In the genomic region with DNA sequence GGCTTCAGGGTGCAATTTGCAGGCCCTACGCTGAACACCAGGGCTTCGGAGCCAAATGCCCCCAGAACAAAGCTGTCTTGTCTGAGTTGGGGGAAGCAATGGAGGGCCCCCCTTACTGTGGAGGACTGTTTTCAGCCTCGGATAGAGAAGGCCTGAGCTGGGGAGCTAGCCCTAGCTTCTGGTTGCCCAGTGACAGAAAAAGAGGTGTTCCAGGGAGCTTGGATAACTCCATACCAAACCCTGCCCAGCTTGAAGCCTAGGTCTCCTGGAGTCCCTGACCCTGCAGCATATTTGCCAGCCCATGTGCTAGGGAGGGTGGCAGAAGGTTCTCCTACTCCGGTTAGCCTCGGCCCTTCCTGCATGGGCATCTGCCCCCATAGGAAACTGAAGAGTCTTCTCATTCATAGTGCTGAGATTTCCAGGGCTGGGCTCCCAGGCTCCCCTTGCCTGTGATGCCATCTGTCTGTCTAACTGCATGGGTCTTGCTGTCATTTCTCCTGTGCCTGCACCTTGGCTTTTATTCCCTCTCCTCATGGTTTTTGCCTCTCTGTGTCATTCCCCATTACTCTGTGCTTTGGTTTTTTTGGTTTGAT, we compare ENCODE assay signal across 8 mouse cellular contexts. TPM values are rescaled to one million over a fixed set of nuclear protein-coding genes. Genes with fewer than 3 reads are reported as not detected.
DNase-seq lines count a peak whose midpoint lies in the region; ATAC-seq and TF ChIP-seq lines count a peak whose summit lies in the region.

No protein-coding gene starts in this region.

- no peaks in the 10 kb centered on the region for H3K9me3 ChIP-seq in kidney, embryonic 16.5 days (ENCODE audit: low read length)
- no peaks in the 10 kb centered on the region for H3K9me3 ChIP-seq in embryonic facial prominence, embryonic 12.5 days
- no peaks in the 10 kb centered on the region for H3K9me3 ChIP-seq in hindbrain, embryonic 16.5 days (ENCODE audit: control insufficient read depth, low read length)
- no peaks in the 10 kb centered on the region for H3K9me3 ChIP-seq in midbrain, embryonic 16.5 days (replicated peaks; ENCODE audit: control insufficient read depth, low read length, poor library complexity, severe bottlenecking)

- DNase-seq in kidney, adult 8-10 months: no peak
- no peak for DNase-seq in thymus, adult 2 months
- DNase-seq in layer of hippocampus, adult 9-11 months: no peak

- no peak for TF ChIP-seq POLR2A in thymus, adult 2 months (IDR thresholded peaks at IDR 0.05; ENCODE audit: control insufficient read depth, extremely low read depth, insufficient read depth, low read length, poor library complexity)

- H3K9ac ChIP-seq in kidney, embryonic 16.5 days (replicated peaks; ENCODE audit: low read length): peak overlapping the region; percentile 75
- H3K9ac ChIP-seq in embryonic facial prominence, embryonic 12.5 days: peak overlapping the region; percentile 20
- 0 out of 2 replicates have a peak overlapping the region, but pooled peaks have one; percentile 1 for H3K9ac ChIP-seq in hindbrain, embryonic 16.5 days (ENCODE audit: low read depth, low read length)
- H3K9ac ChIP-seq in midbrain, embryonic 16.5 days (ENCODE audit: low read depth, low read length): no peak overlapping the region

- ATAC-seq in kidney, embryonic 16.5 days (ENCODE audit: low FRiP score, low TSS enrichment): peak; percentile 10; the same call in 1 of the 2 replicates
- no peak for ATAC-seq in embryonic facial prominence, embryonic 12.5 days (ENCODE audit: insufficient number of reproducible peaks, insufficient read depth, low FRiP score, low TSS enrichment)
- ATAC-seq in hindbrain, embryonic 16.5 days: no peak
- no peak for ATAC-seq in midbrain, embryonic 16.5 days
- no peak for ATAC-seq in megakaryocyte-erythroid progenitor cell, adult 5-6 weeks (replicated peaks; ENCODE audit: low FRiP score, low TSS enrichment, poor library complexity, severe bottlenecking)

- H3K4me3 ChIP-seq in kidney, embryonic 16.5 days (ENCODE audit: low read length): peak overlapping the region; percentile 71
- peak overlapping the region; percentile 59 for H3K4me3 ChIP-seq in embryonic facial prominence, embryonic 12.5 days
- peak overlapping the region; percentile 46 for H3K4me3 ChIP-seq in hindbrain, embryonic 16.5 days (ENCODE audit: low read length)
- peak overlapping the region; percentile 47; the same call in 1 of the 2 replicates for H3K4me3 ChIP-seq in midbrain, embryonic 16.5 days (ENCODE audit: low read depth, low read length)
- no peak overlapping the region for H3K4me3 ChIP-seq in thymus, adult 2 months (ENCODE audit: control insufficient read depth, insufficient read depth, low read length)

- H3K4me1 ChIP-seq in kidney, embryonic 16.5 days (ENCODE audit: insufficient read depth, low read length): peaks cover 33% of the 10 kb centered on the region
- peaks cover 41% of the 10 kb centered on the region for H3K4me1 ChIP-seq in embryonic facial prominence, embryonic 12.5 days
- H3K4me1 ChIP-seq in hindbrain, embryonic 16.5 days (ENCODE audit: control insufficient read depth, insufficient read depth, low read depth, low read length): peaks cover 25% of the 10 kb centered on the region
- H3K4me1 ChIP-seq in midbrain, embryonic 16.5 days (ENCODE audit: control insufficient read depth, insufficient read depth, low read length): peaks cover 18% of the 10 kb centered on the region
- peaks cover 21% of the 10 kb centered on the region for H3K4me1 ChIP-seq in thymus, adult 2 months (replicated peaks; ENCODE audit: control insufficient read depth, insufficient read depth, low read length)

- H3K36me3 ChIP-seq in kidney, embryonic 16.5 days (ENCODE audit: insufficient read depth, low read length): no peaks in the 10 kb centered on the region
- H3K36me3 ChIP-seq in embryonic facial prominence, embryonic 12.5 days: no peaks in the 10 kb centered on the region
- no peaks in the 10 kb centered on the region for H3K36me3 ChIP-seq in hindbrain, embryonic 16.5 days (ENCODE audit: control insufficient read depth, insufficient read depth, low read length)
- H3K36me3 ChIP-seq in midbrain, embryonic 16.5 days (ENCODE audit: control insufficient read depth, insufficient read depth, low read length): no peaks in the 10 kb centered on the region
- no peaks in the 10 kb centered on the region for H3K36me3 ChIP-seq in thymus, adult 2 months (ENCODE audit: control insufficient read depth, insufficient read depth, low read length)

- peaks cover 8% of the 10 kb centered on the region; the same call in 1 of the 2 replicates for H3K27me3 ChIP-seq in kidney, embryonic 16.5 days (ENCODE audit: insufficient read depth, low read length)
- H3K27me3 ChIP-seq in embryonic facial prominence, embryonic 12.5 days: peaks cover 29% of the 10 kb centered on the region
- peaks cover 17% of the 10 kb centered on the region for H3K27me3 ChIP-seq in hindbrain, embryonic 16.5 days (replicated peaks; ENCODE audit: control insufficient read depth, insufficient read depth, low read length)
- H3K27me3 ChIP-seq in midbrain, embryonic 16.5 days (ENCODE audit: control insufficient read depth, insufficient read depth, low read depth, low read length): peaks cover 25% of the 10 kb centered on the region
- H3K27me3 ChIP-seq in thymus, adult 2 months (ENCODE audit: control insufficient read depth, insufficient read depth, low read length): no peaks in the 10 kb centered on the region

- H3K27ac ChIP-seq in kidney, embryonic 16.5 days (ENCODE audit: low read length): peak overlapping the region; percentile 94
- peak overlapping the region; percentile 65 for H3K27ac ChIP-seq in embryonic facial prominence, embryonic 12.5 days
- H3K27ac ChIP-seq in hindbrain, embryonic 16.5 days (ENCODE audit: low read depth, low read length): no peak overlapping the region
- no peak overlapping the region for H3K27ac ChIP-seq in midbrain, embryonic 16.5 days (ENCODE audit: low read length)
- H3K27ac ChIP-seq in thymus, adult 2 months (ENCODE audit: control insufficient read depth, insufficient read depth, low read length): no peak overlapping the region

- TF ChIP-seq CTCF in thymus, adult 2 months (IDR thresholded peaks at IDR 0.05; ENCODE audit: borderline replicate concordance, control insufficient read depth, extremely low read depth, insufficient read depth, low read length, poor library complexity): no peak

- 23% methylated on average over 5 of the region's 5 CpGs for WGBS in kidney, embryonic 16.5 days
- WGBS in embryonic facial prominence, embryonic 12.5 days: 15% methylated on average over 5 of the region's 5 CpGs
- WGBS in hindbrain, embryonic 16.5 days: 32% methylated on average over 5 of the region's 5 CpGs
- WGBS in midbrain, embryonic 16.5 days: 27% methylated on average over 5 of the region's 5 CpGs
- 92% methylated on average over 5 of the region's 5 CpGs for WGBS in thymus, adult 2 months

- H3K4me2 ChIP-seq in kidney, embryonic 16.5 days (replicated peaks; ENCODE audit: low read depth, low read length): peak overlapping the region; percentile 87
- peak overlapping the region; percentile 85 for H3K4me2 ChIP-seq in embryonic facial prominence, embryonic 12.5 days (replicated peaks)
- H3K4me2 ChIP-seq in hindbrain, embryonic 16.5 days (ENCODE audit: low read length): peak overlapping the region; percentile 78
- peak overlapping the region; percentile 84 for H3K4me2 ChIP-seq in midbrain, embryonic 16.5 days (ENCODE audit: low read length)

RNA-seq across cellular contexts. Expression of a gene that starts 0.6 kb away (rescaled TPM):
- polyA plus RNA-seq in kidney, embryonic 16.5 days (2015; fragmentation: Nextera tagmentation; extraction: Ambion mirVana): 24.4 and 26.1 TPM in 2 replicates
- 17.9 and 21.9 TPM in 2 replicates for polyA plus RNA-seq in embryonic facial prominence, embryonic 12.5 days (2016; fragmentation: Nextera tagmentation; extraction: Ambion mirVana)
- polyA plus RNA-seq in hindbrain, embryonic 16.5 days (2015; fragmentation: Nextera tagmentation; extraction: Ambion mirVana): 7.1 and 8.5 TPM in 2 replicates
- polyA plus RNA-seq in midbrain, embryonic 16.5 days (2015; fragmentation: Nextera tagmentation; extraction: Ambion mirVana): 5.1 and 7.5 TPM in 2 replicates
- polyA plus RNA-seq in thymus, adult 2 months (2012; rRNA removed): 2.8 and 3.1 TPM in 2 replicates
- total RNA-seq in megakaryocyte-erythroid progenitor cell, adult 5-6 weeks (2014; fragmentation: Nextera tagmentation): 0.67 and 8.2 TPM in 2 replicates
- 0.61 and 0.88 TPM in 2 replicates for total RNA-seq in megakaryocyte-erythroid progenitor cell, adult 5-6 weeks (2017)

RNA-seq across cellular contexts. Expression of a gene that starts 1.3 kb away (rescaled TPM):
- polyA plus RNA-seq in kidney, embryonic 16.5 days (2015; fragmentation: Nextera tagmentation; extraction: Ambion mirVana): 14.5 and 14.8 TPM in 2 replicates
- polyA plus RNA-seq in embryonic facial prominence, embryonic 12.5 days (2016; fragmentation: Nextera tagmentation; extraction: Ambion mirVana): 11.0 and 11.8 TPM in 2 replicates
- polyA plus RNA-seq in hindbrain, embryonic 16.5 days (2015; fragmentation: Nextera tagmentation; extraction: Ambion mirVana): 2.1 and 2.2 TPM in 2 replicates
- polyA plus RNA-seq in midbrain, embryonic 16.5 days (2015; fragmentation: Nextera tagmentation; extraction: Ambion mirVana): 1.7 and 1.8 TPM in 2 replicates
- polyA plus RNA-seq in thymus, adult 2 months (2012; rRNA removed): 19.9 and 21.9 TPM in 2 replicates
- 15.0 and 25.0 TPM in 2 replicates for total RNA-seq in megakaryocyte-erythroid progenitor cell, adult 5-6 weeks (2014; fragmentation: Nextera tagmentation)
- 24.2 and 46.1 TPM in 2 replicates for total RNA-seq in megakaryocyte-erythroid progenitor cell, adult 5-6 weeks (2017)

RNA-seq across cellular contexts. Expression of a gene that starts 19.8 kb away (rescaled TPM):
- polyA plus RNA-seq in kidney, embryonic 16.5 days (2015; fragmentation: Nextera tagmentation; extraction: Ambion mirVana): 244 and 260 TPM in 2 replicates
- polyA plus RNA-seq in embryonic facial prominence, embryonic 12.5 days (2016; fragmentation: Nextera tagmentation; extraction: Ambion mirVana): 154 and 167 TPM in 2 replicates
- polyA plus RNA-seq in hindbrain, embryonic 16.5 days (2015; fragmentation: Nextera tagmentation; extraction: Ambion mirVana): 179 and 193 TPM in 2 replicates
- polyA plus RNA-seq in midbrain, embryonic 16.5 days (2015; fragmentation: Nextera tagmentation; extraction: Ambion mirVana): 176 and 184 TPM in 2 replicates
- 867 and 886 TPM in 2 replicates for polyA plus RNA-seq in thymus, adult 2 months (2012; rRNA removed)
- 246 and 368 TPM in 2 replicates for total RNA-seq in megakaryocyte-erythroid progenitor cell, adult 5-6 weeks (2014; fragmentation: Nextera tagmentation)
- total RNA-seq in megakaryocyte-erythroid progenitor cell, adult 5-6 weeks (2017): 115 and 128 TPM in 2 replicates

RNA-seq across cellular contexts. Expression of a gene that starts 20.5 kb away (rescaled TPM):
- 91.9 and 94.3 TPM in 2 replicates for polyA plus RNA-seq in kidney, embryonic 16.5 days (2015; fragmentation: Nextera tagmentation; extraction: Ambion mirVana)
- polyA plus RNA-seq in embryonic facial prominence, embryonic 12.5 days (2016; fragmentation: Nextera tagmentation; extraction: Ambion mirVana): 74.1 and 77.8 TPM in 2 replicates
- polyA plus RNA-seq in hindbrain, embryonic 16.5 days (2015; fragmentation: Nextera tagmentation; extraction: Ambion mirVana): 85.6 and 88.5 TPM in 2 replicates
- 76.1 and 87.8 TPM in 2 replicates for polyA plus RNA-seq in midbrain, embryonic 16.5 days (2015; fragmentation: Nextera tagmentation; extraction: Ambion mirVana)
- 64.6 and 66.4 TPM in 2 replicates for polyA plus RNA-seq in thymus, adult 2 months (2012; rRNA removed)
- 225 and 296 TPM in 2 replicates for total RNA-seq in megakaryocyte-erythroid progenitor cell, adult 5-6 weeks (2014; fragmentation: Nextera tagmentation)
- 97.5 and 128 TPM in 2 replicates for total RNA-seq in megakaryocyte-erythroid progenitor cell, adult 5-6 weeks (2017)

RNA-seq across cellular contexts. Expression of a gene that starts 23.1 kb away (rescaled TPM):
- 5.0 and 5.2 TPM in 2 replicates for polyA plus RNA-seq in kidney, embryonic 16.5 days (2015; fragmentation: Nextera tagmentation; extraction: Ambion mirVana)
- 1.5 and 1.6 TPM in 2 replicates for polyA plus RNA-seq in embryonic facial prominence, embryonic 12.5 days (2016; fragmentation: Nextera tagmentation; extraction: Ambion mirVana)
- 0.28 and 0.71 TPM in 2 replicates for polyA plus RNA-seq in hindbrain, embryonic 16.5 days (2015; fragmentation: Nextera tagmentation; extraction: Ambion mirVana)
- polyA plus RNA-seq in midbrain, embryonic 16.5 days (2015; fragmentation: Nextera tagmentation; extraction: Ambion mirVana): 0.30 and 0.37 TPM in 2 replicates
- 3.6 and 4.4 TPM in 2 replicates for polyA plus RNA-seq in thymus, adult 2 months (2012; rRNA removed)
- total RNA-seq in megakaryocyte-erythroid progenitor cell, adult 5-6 weeks (2014; fragmentation: Nextera tagmentation): 6.0 and 7.9 TPM in 2 replicates
- 0.56 and 1.0 TPM in 2 replicates for total RNA-seq in megakaryocyte-erythroid progenitor cell, adult 5-6 weeks (2017)

Comparison
In these comparisons a context has a peak if more than half of its experiments do, and no peak if none do; other contexts are left out.
1. H3K27ac ChIP-seq: peak in kidney, embryonic 16.5 days (single experiment) and embryonic facial prominence, embryonic 12.5 days (single experiment); none in hindbrain, embryonic 16.5 days (single experiment), midbrain, embryonic 16.5 days (single experiment) and thymus, adult 2 months (single experiment).
2. Peak in every context shown above with its lines, with median percentiles within 50 percentile points of each other: H3K4me2 ChIP-seq.